Mouse (Mus musculus): ENCODE measurements around the gene Nudt14. TPM values are rescaled to one million over a fixed set of nuclear protein-coding genes. Genes with fewer than 3 reads are reported as not detected.

The Nudt14 gene
- total RNA-seq, 2 experiments from 2014 or later: 42.1 to 46.3 TPM

- DNase-seq (ENCODE audit: low spot score in 2 of 2): no peak
These were observed 26.3 kb downstream of the Nudt14 start for GRCm38 (mm10) chr12:112915587-112915986.

GRCm38 (mm10) chr12:112914527-112914926 lies 27.4 kb downstream of the Nudt14 start:
- DNase-seq (ENCODE audit: low spot score in 2 of 2): no peak

DNA sequence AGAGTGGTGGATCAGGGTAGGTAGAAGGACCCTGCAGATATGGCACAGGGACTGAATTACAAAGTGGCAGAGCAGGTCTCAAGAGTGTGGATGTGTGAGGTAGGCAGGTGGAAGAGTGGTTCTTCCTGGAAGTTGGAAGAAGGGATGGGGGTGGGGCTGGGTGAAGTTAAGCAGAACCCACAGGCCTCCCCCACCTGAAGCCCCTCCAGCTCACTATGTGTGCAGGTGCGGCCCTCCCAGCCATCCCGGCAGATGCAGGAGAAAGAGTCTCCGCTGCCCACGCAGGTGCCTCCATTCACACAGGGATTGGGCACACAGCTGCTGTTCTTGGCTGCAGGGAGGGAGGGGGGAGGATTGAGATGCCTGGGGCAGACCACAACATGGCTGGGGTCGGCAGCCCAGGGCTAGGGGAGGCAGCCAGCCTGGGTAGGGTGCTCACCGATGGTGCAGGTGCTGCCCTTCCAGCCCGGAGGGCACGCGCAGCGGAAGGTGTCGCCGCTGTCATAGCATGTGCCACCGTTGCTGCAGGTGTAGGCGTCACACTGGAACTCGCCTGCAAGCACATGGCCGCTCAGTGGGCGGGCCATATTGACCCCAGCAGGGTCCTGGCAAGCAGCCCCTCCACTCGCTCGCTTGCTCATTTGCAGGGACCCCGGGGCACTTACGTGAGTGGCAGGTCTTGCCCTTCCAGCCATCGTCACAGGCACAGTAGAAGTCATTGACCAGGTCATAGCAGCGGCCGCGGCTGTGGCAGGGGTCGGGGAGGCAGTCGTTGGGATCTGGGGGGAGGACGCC lies 28.8 kb downstream of the Nudt14 start:
- no peak for DNase-seq (ENCODE audit: low spot score in 2 of 2)

- DNase-seq (ENCODE audit: low spot score in 2 of 2): no peak
These were observed 30.2 kb downstream of the Nudt14 start for GRCm38 (mm10) chr12:112911701-112912100.

DNA sequence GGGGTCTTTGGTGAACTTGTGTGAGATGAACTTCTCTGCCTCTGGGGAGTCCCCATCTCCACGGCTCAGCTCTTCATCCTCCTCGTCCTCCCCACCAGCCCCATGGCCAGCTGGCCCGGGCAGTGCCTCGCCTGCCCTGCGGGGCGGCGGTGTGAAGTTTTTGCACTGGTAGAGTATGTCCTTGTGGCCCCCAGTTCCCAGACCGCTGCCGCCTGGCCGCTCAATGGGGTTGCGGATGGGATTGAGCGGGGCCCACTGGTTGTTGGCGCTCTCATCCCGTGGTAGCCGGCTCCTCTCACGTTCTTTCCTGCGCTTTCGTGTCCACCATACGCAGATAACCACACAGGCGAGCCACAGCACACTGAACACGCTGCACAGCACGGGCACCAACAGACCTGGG lies 32.9 kb downstream of the Nudt14 start:
- no peak for DNase-seq (ENCODE audit: low spot score in 2 of 2)

GRCm38 (mm10) chr12:112905001-112905400 lies 36.9 kb downstream of the Nudt14 start:
- DNase-seq (ENCODE audit: low spot score in 2 of 2): no peak

DNA sequence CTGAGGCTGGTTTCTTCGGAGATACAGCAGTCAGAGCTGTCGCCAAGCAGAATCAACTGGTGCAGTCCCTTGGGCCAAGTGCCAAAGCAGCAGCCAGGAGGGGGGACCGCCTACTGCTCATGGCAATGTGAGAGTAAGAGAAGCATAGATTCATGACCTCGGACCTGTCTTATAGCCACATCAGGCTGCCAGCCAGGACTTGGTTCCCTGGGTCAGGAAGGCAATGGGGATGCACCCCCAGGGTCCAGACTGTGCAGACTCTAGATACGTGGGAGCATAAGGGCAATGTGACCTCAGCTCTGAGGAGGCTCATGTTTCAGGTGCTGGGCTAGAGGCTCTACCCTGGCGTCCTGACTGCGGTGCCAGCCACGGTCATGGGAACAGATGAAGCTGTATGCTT lies 38.0 kb downstream of the Nudt14 start:
- no peak for DNase-seq (ENCODE audit: low spot score in 2 of 2)

- DNase-seq (ENCODE audit: low spot score in 2 of 2): no peak
These were observed 41.3 kb downstream of the Nudt14 start for GRCm38 (mm10) chr12:112900641-112901040.

DNA sequence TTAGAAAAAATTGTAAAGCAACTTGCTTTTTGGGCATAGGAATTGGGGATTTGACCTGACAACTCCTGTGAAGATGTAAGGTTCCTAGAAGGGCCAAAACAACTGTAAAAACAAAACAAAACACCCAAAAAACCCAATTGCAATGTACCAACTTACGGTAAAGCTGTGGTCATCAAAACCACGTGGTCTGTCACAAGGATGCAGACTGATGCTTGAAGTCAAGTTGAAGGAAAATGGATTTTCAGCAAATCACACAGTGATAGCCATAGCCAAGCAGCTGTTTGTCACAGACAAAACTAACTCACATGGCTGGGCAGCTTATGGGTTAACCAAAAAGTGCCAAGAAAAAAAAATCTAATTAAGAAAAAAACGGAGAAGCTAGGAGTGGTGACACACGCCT lies 43.0 kb downstream of the Nudt14 start:
- no peak for DNase-seq (ENCODE audit: low spot score in 2 of 2)

DNA sequence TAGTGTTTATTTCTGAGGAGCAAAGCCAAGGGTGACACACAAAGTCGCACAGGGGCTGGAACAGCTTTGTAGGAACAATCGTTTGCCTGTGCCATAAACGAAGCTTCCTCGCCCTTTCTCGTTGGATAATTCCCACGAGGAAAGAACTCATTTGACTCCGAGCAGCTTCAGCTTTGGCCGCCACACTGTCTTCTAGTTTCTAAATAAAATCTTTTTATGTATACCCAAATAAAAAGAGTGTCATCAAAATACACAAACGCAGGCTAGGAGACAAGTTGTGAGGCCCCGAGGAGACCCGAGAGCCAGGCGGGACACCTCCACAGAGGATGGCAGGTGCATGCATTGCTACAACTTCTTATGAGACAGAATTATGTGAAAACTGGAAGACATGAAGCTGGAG lies 43.6 kb downstream of the Nudt14 start:
- no peak for DNase-seq (ENCODE audit: low spot score in 2 of 2)

GRCm38 (mm10) chr12:112897522-112898212 lies 44.3 kb downstream of the Nudt14 start:
- no peak for DNase-seq (ENCODE audit: low spot score in 2 of 2)

- DNase-seq (ENCODE audit: low spot score in 2 of 2): no peak
These were observed 47.0 kb downstream of the Nudt14 start for GRCm38 (mm10) chr12:112894969-112895368.

- DNase-seq (ENCODE audit: low spot score in 2 of 2): no peak
These were observed 47.5 kb downstream of the Nudt14 start for GRCm38 (mm10) chr12:112894303-112894884.

- DNase-seq (ENCODE audit: low spot score in 2 of 2): no peak
These were observed 56.5 kb downstream of the Nudt14 start for GRCm38 (mm10) chr12:112885465-112885864.

Small RNAs within 50 kb of the gene (microRNA-seq; reads per million reads assigned to microRNA genes)
- gene Mir6941: not detected

Other genes starting within 250 kb of the Nudt14 start
- 10 to 100 TPM; 49.2 to 56.6 TPM for gene Cep170b, start 221.7 kb downstream of the Nudt14 start, total RNA-seq (2021)
- gene Pld4, start 181.5 kb downstream of the Nudt14 start, total RNA-seq (2021): 10 to 100 TPM; 11.8 to 15.2 TPM
- 10 to 100 TPM in 1 of 2 experiments, 1 to 10 TPM in 1; 9.8 to 12.0 TPM for gene Ahnak2, start 139.5 kb downstream of the Nudt14 start, total RNA-seq (2021)
- 1 to 10 TPM; 8.2 to 10.0 TPM for gene Clba1, start 133.2 kb downstream of the Nudt14 start, total RNA-seq (2021)
- 10 to 100 TPM; 31.1 to 32.5 TPM for gene Cdca4, start 112.7 kb downstream of the Nudt14 start, total RNA-seq (2021)
- gene Gpr132, start 73.9 kb downstream of the Nudt14 start, total RNA-seq (2021): under 1 TPM; 0.20 to 0.39 TPM
- 10 to 100 TPM; 15.2 to 18.3 TPM for gene Jag2, start 12.3 kb downstream of the Nudt14 start, total RNA-seq (2021)
- gene Btbd6, start 34.4 kb upstream of the Nudt14 start, total RNA-seq (2021): 10 to 100 TPM; 27.1 to 29.2 TPM
- gene Brf1, start 58.6 kb upstream of the Nudt14 start, total RNA-seq (2021): 10 to 100 TPM; 81.9 to 82.9 TPM
- 10 to 100 TPM; 46.0 to 50.4 TPM for gene Pacs2, start 72.4 kb upstream of the Nudt14 start, total RNA-seq (2021)
- gene Tex22, start 132.4 kb upstream of the Nudt14 start, total RNA-seq (2021): under 1 TPM; 0.73 TPM
- 100 to 1,000 TPM; 129 to 138 TPM for gene Mta1, start 156.2 kb upstream of the Nudt14 start, total RNA-seq (2021)
- 100 to 1,000 TPM; 109 to 110 TPM for gene Crip2, start 198.1 kb upstream of the Nudt14 start, total RNA-seq (2021)
- gene Crip1, start 204.2 kb upstream of the Nudt14 start, total RNA-seq (2021): 100 to 1,000 TPM; 129 to 134 TPM
- gene Tedc1, start 214.3 kb upstream of the Nudt14 start, total RNA-seq (2021): 10 to 100 TPM in 1 of 2 experiments, 1 to 10 TPM in 1; 7.1 to 10.3 TPM
- gene Tmem121, start 243.8 kb upstream of the Nudt14 start, total RNA-seq (2021): 1 to 10 TPM; 4.8 to 7.3 TPM

All from adrenal gland, postnatal 4 days (tissue).